Comparison of ENCODE assay signal across 19 mouse cellular contexts in genomic region chr5:24401969-24402368, GRCm38 (mm10). TPM values are rescaled to one million over a fixed set of nuclear protein-coding genes. Genes with fewer than 3 reads are reported as not detected.
DNase-seq lines count a peak whose midpoint lies in the region; ATAC-seq and TF ChIP-seq lines count a peak whose summit lies in the region.
"Had no signal": no experiment of that assay in that cellular context is flagged by ENCODE, and none has a peak within 500 bp of the region (broad histone marks: within the 10 kb centered on the region; RNA-seq: fewer than 3 reads in every experiment).

No protein-coding gene starts in this region.

- no peaks in the 10 kb centered on the region for H3K9me3 ChIP-seq in E14TG2a.4 (ENCODE audit: low read length)
- H3K9me3 ChIP-seq: embryonic facial prominence, embryonic 12.5 days; G1E; liver, embryonic 13.5 days; neural tube, embryonic 12.5 days had no signal

- peak; percentile 10; the same call in 1 of the 2 replicates for ATAC-seq in frontal cortex, adult (ENCODE audit: low TSS enrichment)

- no peaks in the 10 kb centered on the region for H3K27me3 ChIP-seq in E14TG2a.4 (ENCODE audit: insufficient read depth, low read length)
- H3K27me3 ChIP-seq: embryonic facial prominence, embryonic 12.5 days; liver, embryonic 13.5 days; neural tube, embryonic 12.5 days had no signal

- DNase-seq in frontal cortex, adult 2 months (ENCODE audit: extremely low spot score in 1 of 2, low spot score in 1 of 2) = no peak
- peak; percentile 90 for DNase-seq in left cerebral cortex, postnatal 4 days
- no peak for DNase-seq in left cerebral cortex, postnatal 36 days (ENCODE audit: low spot score in 2 of 2)
- DNase-seq in brain, adult 2 months (ENCODE audit: low read depth, low spot score) = peak; percentile 37
- DNase-seq in ovary, postnatal 10 days (ENCODE audit: low spot score) = no peak
- DNase-seq in adrenal gland, postnatal 14 days = no peak
- DNase-seq: adrenal gland, adult 8-10 months; kidney, adult 11 months; kidney, postnatal 36 days; liver, embryonic 13.5 days; retina, postnatal 1 day; thymus, postnatal 14 days had no signal

- peaks cover 74% of the 10 kb centered on the region for H3K36me3 ChIP-seq in E14TG2a.4 (ENCODE audit: insufficient read depth, low read length)

- intact Hi-C loops in left cerebral cortex, postnatal 4 days (cut with DNase I) = no loop called here
- intact Hi-C loops in left cerebral cortex, postnatal 36 days (cut with DNase I) = no loop called here

- peaks cover 52% of the 10 kb centered on the region for H3K4me1 ChIP-seq in E14TG2a.4 (replicated peaks; ENCODE audit: low read depth, low read length)
- H3K4me1 ChIP-seq: embryonic facial prominence, embryonic 12.5 days; neural tube, embryonic 12.5 days had no signal

- H3K4me3 ChIP-seq in E14TG2a.4 (replicated peaks; ENCODE audit: low read length) = 0 out of 2 replicates have a peak overlapping the region, but pooled peaks have one; percentile 13
- H3K4me3 ChIP-seq: embryonic facial prominence, embryonic 12.5 days; liver, embryonic 13.5 days; neural tube, embryonic 12.5 days had no signal

- no peak for TF ChIP-seq CTCF in E14TG2a.4 (conservative IDR thresholded peaks at IDR 0.05; ENCODE audit: low read length)

RNA-seq across cellular contexts. Expression of gene Abcb8, which starts 8.5 kb away (rescaled TPM):
- 49.5 and 53.9 TPM in 2 replicates for polyA plus RNA-seq in frontal cortex, adult 2 months (2012; rRNA removed)
- 10 to 100 TPM; 44.5 to 53.6 TPM for total RNA-seq in left cerebral cortex, postnatal 4 days (2021)
- total RNA-seq in left cerebral cortex, postnatal 36 days (2021) = 10 to 100 TPM; 52.1 to 57.4 TPM
- total RNA-seq in adrenal gland, postnatal 14 days (2021) = 80.9 and 92.2 TPM in 2 replicates

RNA-seq across cellular contexts. Expression of gene Atg9b, which starts 10.0 kb away (rescaled TPM):
- 3.0 and 4.7 TPM in 2 replicates for polyA plus RNA-seq in frontal cortex, adult 2 months (2012; rRNA removed)
- total RNA-seq in left cerebral cortex, postnatal 4 days (2021) = 1 to 10 TPM; 6.4 to 8.1 TPM
- total RNA-seq in left cerebral cortex, postnatal 36 days (2021) = 1 to 10 TPM; 2.4 to 4.4 TPM
- 0.41 and 0.60 TPM in 2 replicates for total RNA-seq in adrenal gland, postnatal 14 days (2021)

RNA-seq across cellular contexts. Expression of gene Asic3, which starts 11.2 kb away (rescaled TPM):
- polyA plus RNA-seq in frontal cortex, adult 2 months (2012; rRNA removed) = 0.86 and 0.92 TPM in 2 replicates
- not detected for total RNA-seq in left cerebral cortex, postnatal 4 days (2021)
- total RNA-seq in left cerebral cortex, postnatal 36 days (2021) = not detected
- total RNA-seq in adrenal gland, postnatal 14 days (2021) = 1.1 TPM in 1 of 2 replicates, not detected in the other
- total RNA-seq: common myeloid progenitor, adult 5-6 weeks had no signal
- polyA plus RNA-seq: G1E; heart, embryonic 14.5 days; liver, embryonic 13.5 days had no signal

RNA-seq across cellular contexts. Expression of gene Cdk5, which starts 21.4 kb away (rescaled TPM):
- 214 and 226 TPM in 2 replicates for polyA plus RNA-seq in frontal cortex, adult 2 months (2012; rRNA removed)
- total RNA-seq in left cerebral cortex, postnatal 4 days (2021) = 100 to 1,000 TPM; 122 to 132 TPM
- 100 to 1,000 TPM; 127 to 133 TPM for total RNA-seq in left cerebral cortex, postnatal 36 days (2021)
- 38.5 and 38.7 TPM in 2 replicates for total RNA-seq in adrenal gland, postnatal 14 days (2021)

RNA-seq across cellular contexts. Expression of gene Slc4a2, which starts 21.7 kb away (rescaled TPM):
- 32.2 and 32.3 TPM in 2 replicates for polyA plus RNA-seq in frontal cortex, adult 2 months (2012; rRNA removed)
- total RNA-seq in left cerebral cortex, postnatal 4 days (2021) = 10 to 100 TPM; 26.9 to 30.4 TPM
- total RNA-seq in left cerebral cortex, postnatal 36 days (2021) = 10 to 100 TPM; 36.5 to 38.6 TPM
- total RNA-seq in adrenal gland, postnatal 14 days (2021) = 57.6 and 60.5 TPM in 2 replicates

Comparison
In these comparisons a context has a peak if more than half of its experiments do, and no peak if none do; other contexts are left out.
1. DNase-seq: peak in left cerebral cortex, postnatal 4 days (single experiment) and brain, adult 2 months (single experiment); none in frontal cortex, adult 2 months (0 of 2), left cerebral cortex, postnatal 36 days (0 of 2), ovary, postnatal 10 days (single experiment) and adrenal gland, postnatal 14 days (single experiment).